Mouse (Mus musculus) bone marrow macrophage, adult 2 months (primary cell): Measurements from ENCODE around the gene Fgr.

Experiments used
- CTCF ChIP-seq: IDR thresholded peaks from 2 replicates; pipeline ENCODE4 v1.5.1; 2012; ENCODE audit warnings: low read depth, mild to moderate bottlenecking, low read length, moderate library complexity
- POLR2A ChIP-seq: IDR thresholded peaks from 2 replicates; pipeline ENCODE4 v1.6.1; 2012; ENCODE audit warnings: mild to moderate bottlenecking, low read depth, low read length, borderline replicate concordance

DNA sequence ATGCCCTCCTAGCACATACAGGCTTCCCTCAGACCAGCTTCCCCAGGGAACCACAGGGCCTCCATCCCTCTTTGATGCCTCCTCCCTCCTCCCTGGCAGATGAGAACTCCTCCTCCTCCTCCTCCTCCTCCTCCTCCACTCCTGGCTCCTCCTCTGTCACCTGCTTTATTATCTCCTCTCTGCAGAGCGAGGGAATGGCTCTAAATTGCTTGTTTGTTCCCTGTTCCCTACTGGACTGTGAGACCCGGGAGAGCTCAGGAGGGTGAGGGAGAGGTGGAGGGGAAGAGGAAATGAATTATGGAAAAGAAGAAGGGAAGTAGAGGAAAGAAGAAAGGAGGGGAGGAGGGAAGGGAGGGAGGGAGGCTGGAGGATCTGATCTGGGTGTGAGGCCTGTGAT, 18.5 kb upstream of the Fgr start:
- no peak for TF ChIP-seq POLR2A
- no peak for TF ChIP-seq CTCF
